Mouse (Mus musculus) adrenal gland, adult (tissue): ENCODE results near the gene Irx2.

ENCODE experiments used
- DNase-seq, 2 experiments: peaks; one replicate each; pipeline ENCODE4 v3.0.0; 2022 to 2023; ENCODE audit warnings: low spot score in 1 of 2; ENCODE audit not compliant: inconsistent age in 2 of 2

The Irx2 gene

DNA sequence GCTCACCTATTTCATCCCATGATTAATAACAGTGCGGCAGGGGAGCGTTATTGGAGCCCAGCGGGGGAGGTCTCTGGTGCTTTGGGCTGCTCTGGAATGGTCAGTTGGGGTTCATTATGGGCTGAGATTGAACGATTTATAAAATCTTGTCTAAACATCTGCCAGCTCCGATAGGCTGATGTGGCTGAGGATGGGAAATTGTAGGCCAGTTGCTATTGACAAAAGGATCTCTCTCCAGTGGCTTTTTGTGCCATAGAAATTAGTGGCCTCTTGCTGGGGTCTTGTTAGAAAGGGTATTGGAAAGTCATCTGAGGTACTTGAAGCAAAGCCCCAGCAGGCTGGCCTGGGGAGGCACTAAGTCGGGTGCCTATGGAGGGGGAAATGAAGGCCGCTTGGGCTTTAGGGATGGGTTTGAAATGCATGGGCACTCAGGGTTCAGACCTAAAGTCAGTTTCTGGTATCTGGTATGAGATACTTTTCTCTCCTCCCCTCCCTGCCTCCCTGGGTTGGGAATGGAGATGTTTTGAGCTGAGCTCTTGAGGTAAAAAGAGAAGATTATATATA lies 6.2 kb downstream of the Irx2 start:
- DNase-seq, result no peak

- DNase-seq, result no peak
Measured at GRCm38 (mm10) chr13:72636331-72636851, 7.8 kb downstream of the Irx2 start.

DNA sequence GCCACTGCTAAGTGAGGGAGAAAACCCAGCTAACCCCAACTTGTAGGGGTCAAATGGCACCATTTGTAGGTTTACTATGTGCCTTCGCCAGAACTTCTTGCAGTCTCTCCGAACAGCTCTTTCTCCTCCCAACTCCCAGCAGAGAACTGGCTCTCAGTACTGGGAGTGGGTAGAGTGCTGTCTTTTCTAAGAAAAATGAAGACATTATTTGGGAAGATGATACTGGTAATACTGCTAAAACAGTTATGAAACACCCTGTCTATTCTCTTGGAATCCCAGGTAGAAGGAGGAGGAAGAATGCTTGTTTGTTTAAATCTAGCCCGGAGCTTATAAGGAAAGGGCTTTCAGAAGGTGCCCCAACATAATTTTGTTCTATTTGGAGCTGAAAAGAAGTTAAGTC lies 8.9 kb downstream of the Irx2 start:
- DNase-seq, result no peak

GRCm38 (mm10) chr13:72638401-72639130 lies 9.9 kb downstream of the Irx2 start:
- peak in 1 of 2 experiments; percentile 35 for DNase-seq

DNA sequence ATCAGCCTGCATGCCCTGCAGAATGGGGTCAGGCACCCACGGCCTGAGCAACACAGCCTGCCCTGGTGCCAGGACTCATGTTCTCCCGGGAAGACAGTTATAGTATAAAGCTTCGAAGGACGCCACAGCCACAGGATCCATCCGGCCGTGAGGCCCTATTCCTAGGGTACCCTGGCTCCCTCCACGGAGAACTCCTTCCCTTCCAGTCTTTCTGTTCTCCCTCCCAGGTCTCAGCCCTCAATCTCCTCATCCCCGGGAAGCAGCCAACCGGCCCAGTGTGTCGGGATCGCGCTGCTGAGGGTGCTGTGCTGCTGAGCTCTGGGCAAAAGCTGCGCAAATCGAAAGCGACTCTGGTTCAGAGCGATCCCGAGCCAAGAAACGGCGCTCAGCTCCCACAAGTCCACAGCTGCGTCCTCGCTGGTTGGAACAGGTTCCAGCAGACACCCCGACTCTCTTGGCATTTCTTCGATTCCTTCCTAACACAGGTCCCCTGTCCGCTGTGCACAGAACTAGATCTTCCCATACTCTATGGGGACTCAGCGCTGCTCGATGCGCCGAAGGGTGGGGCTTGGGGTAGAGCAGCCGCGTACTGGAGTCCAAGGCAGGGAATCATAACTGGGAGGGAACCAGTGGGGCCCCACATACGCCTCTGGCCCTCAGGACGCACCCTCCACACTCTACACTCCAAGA lies 11.0 kb downstream of the Irx2 start:
- peak in 1 of 2 experiments; percentile 63 for DNase-seq

- peak in 1 of 2 experiments; percentile 67 for DNase-seq
Measured at GRCm38 (mm10) chr13:72640131-72640521, 11.5 kb downstream of the Irx2 start.

DNA sequence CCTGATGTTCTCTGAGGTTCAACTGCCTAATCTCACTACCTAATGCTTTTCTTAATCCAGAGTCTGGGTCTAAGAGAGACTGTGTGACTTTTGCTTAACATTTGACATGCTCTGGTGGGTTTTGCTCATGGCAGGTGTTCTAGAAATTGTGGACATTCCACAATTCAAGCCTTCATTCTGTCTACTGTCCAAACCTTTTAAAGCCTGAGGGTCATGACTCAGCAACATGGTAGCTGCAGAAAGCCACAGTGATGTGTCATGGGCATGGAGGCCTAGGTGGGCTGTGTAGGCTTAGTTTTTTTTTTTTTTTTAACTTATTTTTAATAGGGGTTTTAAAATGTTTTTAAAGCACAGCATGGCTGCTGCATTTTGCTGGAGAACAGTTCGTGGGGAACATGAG lies 27.8 kb downstream of the Irx2 start:
- DNase-seq, result no peak

DNA sequence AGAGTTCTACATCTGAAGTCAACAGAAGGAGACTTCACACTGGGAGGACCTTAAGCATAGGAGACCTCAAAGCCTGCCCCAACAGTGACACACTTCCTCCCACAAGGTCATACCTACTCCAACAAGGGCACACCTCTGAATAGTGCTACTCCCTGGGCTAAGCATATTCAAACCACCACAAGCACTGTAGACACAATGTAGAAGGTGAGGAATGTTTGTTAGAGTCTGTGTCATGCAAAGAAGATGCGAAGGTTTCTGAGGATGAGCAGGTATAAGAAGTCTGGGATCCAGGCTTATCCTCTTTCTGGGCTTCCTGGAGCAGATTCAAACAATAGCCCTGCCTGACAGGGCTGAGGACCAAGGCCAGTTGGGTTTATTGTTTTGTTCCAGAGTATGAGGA lies 47.2 kb downstream of the Irx2 start:
- no peak for DNase-seq
